Mouse (Mus musculus): Measurements from ENCODE around the gene Edn3. TPM values are rescaled to one million over a fixed set of nuclear protein-coding genes. Genes with fewer than 3 reads are reported as not detected.

Gene Edn3
- total RNA-seq, 2 experiments from 2014 or later, result 2.2 to 2.3 TPM

GRCm38 (mm10) chr2:174796998-174797397 is 36.6 kb downstream of the Edn3 start:
- no peak for DNase-seq

GRCm38 (mm10) chr2:174797495-174798068 is 37.2 kb downstream of the Edn3 start:
- DNase-seq, result no peak

GRCm38 (mm10) chr2:174802453-174802852 is 42.0 kb downstream of the Edn3 start:
- no peak for DNase-seq

- no peak for DNase-seq
Measured at GRCm38 (mm10) chr2:174803661-174804060, 43.2 kb downstream of the Edn3 start.

- no peak for DNase-seq
Measured at GRCm38 (mm10) chr2:174807900-174808299, 47.5 kb downstream of the Edn3 start.

- DNase-seq, result no peak
Measured at GRCm38 (mm10) chr2:174809296-174809695, 48.9 kb downstream of the Edn3 start.

GRCm38 (mm10) chr2:174813306-174813705 is 52.9 kb downstream of the Edn3 start:
- no peak for DNase-seq

GRCm38 (mm10) chr2:174816163-174816562 is 55.7 kb downstream of the Edn3 start:
- no peak for DNase-seq

GRCm38 (mm10) chr2:174820286-174820685 is 59.9 kb downstream of the Edn3 start:
- no peak for DNase-seq

- no peak for DNase-seq
Measured at GRCm38 (mm10) chr2:174827829-174828228, 67.4 kb downstream of the Edn3 start.

- no peak for DNase-seq
Measured at GRCm38 (mm10) chr2:174833608-174834007, 73.2 kb downstream of the Edn3 start.

Other genes starting within 250 kb of the Edn3 start
- gene Zfp831, start 117.1 kb upstream of the Edn3 start, total RNA-seq (2021), result under 1 TPM; 0.07 to 0.59 TPM
- under 1 TPM; 0.44 to 0.87 TPM for gene Gm14444, start 249.6 kb downstream of the Edn3 start, total RNA-seq (2021)